Mouse (Mus musculus) thymus, adult 2 months (tissue): Measurements from ENCODE around the gene Tk1.

Experiments
- CTCF ChIP-seq: fragments of 200-500 bp; IDR thresholded peaks from 2 replicates; pipeline ENCODE4 v1.5.1; 2012; ENCODE audit warnings: mild to moderate bottlenecking, control low read depth, low read length, moderate library complexity, borderline replicate concordance; ENCODE audit not compliant: control insufficient read depth, poor library complexity, insufficient read depth; ENCODE audit errors: extremely low read depth
- POLR2A ChIP-seq: fragments of 200-500 bp; IDR thresholded peaks from 2 replicates; pipeline ENCODE4 v1.6.1; 2012; ENCODE audit warnings: mild to moderate bottlenecking, low read length, control low read depth, moderate library complexity; ENCODE audit not compliant: control insufficient read depth, poor library complexity, insufficient read depth; ENCODE audit errors: extremely low read depth

DNA sequence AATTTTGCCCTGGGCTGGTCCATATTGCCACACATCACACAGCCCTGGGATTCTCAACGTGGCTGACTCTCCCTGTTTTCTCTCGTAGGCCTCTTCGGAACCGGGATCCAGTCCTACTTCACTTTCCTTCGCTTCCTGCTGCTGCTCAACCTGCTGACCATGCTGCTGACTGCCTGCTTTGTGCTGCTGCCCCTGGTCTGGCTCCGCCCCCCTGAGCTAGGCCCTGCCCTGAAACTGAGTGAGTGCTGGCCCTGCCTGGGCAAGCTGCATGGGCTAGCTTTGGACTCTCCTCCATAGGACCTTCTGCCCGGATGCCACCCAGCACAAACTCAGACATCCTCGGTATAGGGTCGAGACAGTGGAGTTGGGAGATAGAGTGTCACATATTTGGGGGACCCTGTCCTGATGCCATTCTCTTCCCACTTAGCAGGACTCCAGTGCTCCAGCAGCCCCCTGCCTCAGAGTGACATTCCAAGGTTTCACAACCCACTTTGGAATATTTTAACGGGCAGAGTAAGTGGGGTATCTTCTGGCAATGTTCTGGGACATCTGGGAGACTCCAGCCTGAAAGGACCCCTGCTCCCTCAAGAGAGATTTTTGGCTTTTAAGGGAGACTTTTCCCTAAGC lies 42.1 kb downstream of the Tk1 start:
- TF ChIP-seq CTCF (no peak), POLR2A (no peak)
